Mouse (Mus musculus): Measurements from ENCODE around the gene Rhobtb3. TPM values are rescaled to one million over a fixed set of nuclear protein-coding genes. Genes with fewer than 3 reads are reported as not detected.
"Not testable (repeated sequence)": the region's sequence is repeated elsewhere in the genome, so short reads cannot be mapped to it uniquely, and the experiment has no call there.

Gene Rhobtb3
- polyA plus RNA-seq, 1 experiment from 2014 or later = 0.11 TPM

DNA sequence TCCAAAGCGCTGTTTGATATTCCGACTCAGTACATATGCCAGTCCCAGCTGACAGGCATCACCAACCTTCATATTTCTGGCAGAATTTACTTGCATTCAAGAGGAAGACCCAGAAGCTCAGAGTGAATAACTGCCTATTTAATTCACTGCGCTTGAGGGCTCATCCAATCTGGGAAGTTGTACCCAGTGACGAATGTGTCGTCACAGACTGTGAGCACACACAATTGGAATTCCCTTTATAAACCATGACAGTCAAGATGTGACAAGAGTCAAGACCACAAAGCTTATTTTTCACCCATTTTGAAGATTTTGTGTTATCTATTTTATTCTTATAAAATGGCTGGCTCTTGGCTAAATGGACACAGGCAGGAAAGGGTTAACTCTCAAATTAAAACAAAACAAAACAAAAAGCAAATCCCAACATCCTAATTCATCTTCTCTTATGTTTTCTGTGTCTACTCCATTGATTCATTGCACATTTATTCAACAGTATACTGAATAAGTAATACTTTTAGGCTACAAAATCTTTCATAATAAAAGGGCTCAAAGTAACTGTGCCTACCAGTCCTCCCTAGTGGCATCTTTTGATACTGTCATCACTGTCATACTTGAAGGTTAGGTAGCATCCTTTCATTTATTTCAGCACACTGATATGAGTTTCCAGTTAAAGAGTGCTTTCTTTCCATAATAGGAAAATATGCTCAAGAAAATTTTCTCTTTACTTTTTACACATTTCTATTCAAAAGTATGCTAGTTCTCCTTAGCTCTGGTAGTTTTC, 2.0 kb downstream of the Rhobtb3 start:
- Histone ChIP-seq H3K4me3 (ENCODE audit: inconsistent target) (no peak overlapping the region), H3K36me3 (ENCODE audit: inconsistent target) (no peaks in the 10 kb centered on the region), H3K27ac (no peak overlapping the region), H3K79me2 (ENCODE audit: inconsistent target) (no peaks in the 10 kb centered on the region)
- 92% methylated on average over 5 of the region's 5 CpGs for WGBS (ENCODE audit: missing documents)

DNA sequence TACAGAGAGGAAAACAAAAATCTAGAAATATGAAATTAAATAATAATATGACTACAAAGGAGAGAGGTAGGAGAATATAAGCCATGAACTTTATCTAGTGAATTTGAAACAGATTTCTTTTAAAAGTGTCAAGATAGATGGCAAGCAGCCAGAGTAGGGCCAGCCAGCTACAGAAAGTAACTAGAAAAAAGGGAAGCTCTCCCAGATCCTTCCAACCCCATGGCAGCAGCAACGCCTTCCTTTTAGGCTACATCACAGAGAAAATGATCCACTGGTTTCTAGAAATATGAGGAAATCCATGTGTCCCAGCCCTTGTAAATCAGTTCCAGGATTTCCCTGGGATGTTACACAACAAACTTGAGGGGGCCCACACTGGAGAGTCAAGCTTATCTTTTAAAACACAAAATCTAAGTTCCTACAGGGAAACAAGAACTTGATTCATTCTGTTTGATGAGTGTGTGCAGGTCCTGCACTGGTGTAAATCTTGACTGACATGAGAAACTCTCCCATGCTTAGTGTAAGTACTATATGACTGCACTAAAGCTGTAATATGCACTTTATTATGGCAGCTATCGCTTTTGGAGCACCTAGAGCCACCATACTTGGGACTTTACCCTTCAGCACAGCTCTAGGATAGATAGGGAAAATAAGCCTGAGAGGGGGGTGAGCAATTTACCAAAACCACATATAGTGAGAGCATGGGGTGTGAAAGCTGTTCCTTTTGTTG, 2.8 kb downstream of the Rhobtb3 start:
- WGBS (ENCODE audit: missing documents) = 59% methylated on average over 2 of the region's 2 CpGs
- H3K79me2 ChIP-seq (ENCODE audit: inconsistent target) = no peaks in the 10 kb centered on the region

DNA sequence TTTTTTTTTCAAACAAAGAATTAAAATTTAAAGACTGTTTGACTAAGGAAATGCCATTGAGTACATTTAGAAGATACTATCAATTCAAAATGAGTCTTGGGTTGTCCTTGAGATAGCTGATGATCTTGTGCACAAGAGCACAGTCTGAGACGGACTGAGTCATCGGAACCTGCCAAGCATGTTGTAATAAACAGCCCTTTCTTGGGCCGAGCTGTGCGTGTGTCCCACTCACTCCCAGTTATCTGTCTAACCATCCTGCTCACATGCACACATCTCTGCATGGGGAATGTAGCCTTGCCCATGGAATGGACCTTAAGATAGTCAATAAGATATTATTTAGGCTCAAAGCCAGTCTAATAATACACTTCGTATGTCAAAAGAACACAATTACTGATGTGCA, 4.9 kb downstream of the Rhobtb3 start:
- WGBS (ENCODE audit: missing documents) = 96% methylated on average over 5 of the region's 5 CpGs
- Histone ChIP-seq H3K36me3 (ENCODE audit: inconsistent target) (no peaks in the 10 kb centered on the region), H3K4me3 (ENCODE audit: inconsistent target) (no peak overlapping the region), H3K27ac (no peak overlapping the region), H3K79me2 (ENCODE audit: inconsistent target) (no peaks in the 10 kb centered on the region)

More for the DNA sequence above, 2.8 kb downstream of the Rhobtb3 start:
- no peak overlapping the region for H3K4me3 ChIP-seq (ENCODE audit: inconsistent target)
- no peak overlapping the region for H3K27ac ChIP-seq
- no peaks in the 10 kb centered on the region for H3K36me3 ChIP-seq (ENCODE audit: inconsistent target)

DNA sequence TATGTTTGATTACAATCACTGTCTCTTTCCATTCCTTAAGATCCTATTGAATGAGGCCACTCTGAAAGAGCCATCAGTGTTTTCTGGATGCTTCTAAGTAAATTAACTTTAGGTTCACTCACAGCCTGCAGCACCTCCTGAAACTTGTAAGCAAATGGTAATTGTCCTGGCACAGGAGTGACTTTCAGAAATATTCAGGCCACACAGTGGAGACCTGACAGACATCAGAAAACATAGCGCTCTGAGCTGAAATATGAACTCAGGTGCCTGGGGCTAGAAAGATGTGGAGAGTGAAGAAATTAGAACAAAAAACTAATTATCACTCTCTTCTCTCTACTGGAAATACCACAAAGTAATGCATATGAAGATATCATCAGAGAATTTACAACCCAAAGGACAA, 10.4 kb downstream of the Rhobtb3 start:
- no peak overlapping the region for H3K27ac ChIP-seq
- WGBS (ENCODE audit: missing documents) = 100% methylated on average over 1 of the region's 1 CpGs
- H3K79me2 ChIP-seq (ENCODE audit: inconsistent target) = no peaks in the 10 kb centered on the region
- no peak overlapping the region for H3K4me3 ChIP-seq (ENCODE audit: inconsistent target)
- no peaks in the 10 kb centered on the region for H3K36me3 ChIP-seq (ENCODE audit: inconsistent target)

DNA sequence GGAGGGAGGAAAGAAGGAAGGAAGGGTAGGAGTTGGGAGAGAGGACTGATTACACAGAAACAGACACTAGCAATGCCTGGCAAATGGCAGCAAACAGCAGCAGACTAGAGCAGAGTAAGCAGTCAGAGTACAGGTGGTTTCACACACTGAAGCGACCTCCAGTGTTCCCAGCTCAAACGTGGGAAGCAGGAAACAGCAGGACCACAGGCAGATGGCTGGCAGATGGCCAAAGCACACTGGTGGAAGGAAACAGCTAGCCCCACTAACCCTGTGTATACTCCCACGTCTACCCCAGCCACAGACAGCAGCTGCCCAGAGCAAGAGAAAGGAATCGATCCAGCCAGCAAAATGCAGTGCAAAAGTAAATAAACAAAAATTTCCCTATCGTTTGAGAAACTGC, 12.7 kb downstream of the Rhobtb3 start:
- no peak overlapping the region for H3K27ac ChIP-seq
- H3K79me2 ChIP-seq (ENCODE audit: inconsistent target) = no peaks in the 10 kb centered on the region
- WGBS (ENCODE audit: missing documents) = 4% methylated on average over 5 of the region's 5 CpGs
- H3K36me3 ChIP-seq (ENCODE audit: inconsistent target) = no peaks in the 10 kb centered on the region
- H3K4me3 ChIP-seq (ENCODE audit: inconsistent target) = no peak overlapping the region

DNA sequence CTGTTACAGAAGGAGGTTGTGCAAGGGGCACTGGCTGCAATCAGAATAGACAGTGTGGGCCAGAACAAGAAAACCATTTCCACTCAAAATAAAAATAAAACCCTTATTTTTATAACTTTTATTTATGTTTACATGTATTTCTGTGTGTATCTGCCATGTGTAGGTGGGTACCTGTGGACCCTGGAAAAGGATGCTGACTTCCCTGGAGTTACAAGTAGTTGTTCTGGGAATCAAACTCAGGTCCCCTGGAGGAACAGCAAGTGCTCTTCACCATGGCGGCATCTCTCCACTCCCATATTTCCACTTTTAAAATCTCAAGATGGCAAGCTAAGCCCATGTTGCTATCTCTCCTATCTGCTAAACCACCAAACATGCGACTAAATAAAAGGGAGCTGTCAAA, 13.1 kb downstream of the Rhobtb3 start:
- Histone ChIP-seq H3K79me2 (ENCODE audit: inconsistent target) (no peaks in the 10 kb centered on the region), H3K27ac (no peak overlapping the region), H3K36me3 (ENCODE audit: inconsistent target) (no peaks in the 10 kb centered on the region), H3K4me3 (ENCODE audit: inconsistent target) (no peak overlapping the region)
- 58% methylated on average over 2 of the region's 2 CpGs for WGBS (ENCODE audit: missing documents)

DNA sequence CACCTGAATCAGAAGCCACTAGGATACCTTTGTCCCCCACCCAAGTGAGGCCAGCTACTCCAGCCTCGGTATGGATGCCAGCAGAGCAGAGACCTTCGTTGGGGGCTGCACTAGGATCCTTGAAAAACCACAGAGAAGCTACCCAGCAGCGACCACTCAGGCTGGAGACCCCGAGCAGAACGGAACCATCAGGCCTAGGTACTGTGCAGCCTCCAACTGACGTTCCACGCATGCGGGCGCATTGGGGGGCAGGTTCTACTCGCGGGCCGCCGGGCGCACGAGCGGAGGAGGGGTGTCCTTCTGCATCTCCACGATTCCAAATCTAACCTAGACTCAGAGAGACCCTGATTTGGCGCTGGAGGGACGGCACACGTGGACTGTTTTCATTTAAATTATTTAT, 13.7 kb downstream of the Rhobtb3 start:
- no peak overlapping the region for H3K4me3 ChIP-seq (ENCODE audit: inconsistent target)
- WGBS (ENCODE audit: missing documents) = 91% methylated on average over 20 of the region's 20 CpGs
- no peaks in the 10 kb centered on the region for H3K36me3 ChIP-seq (ENCODE audit: inconsistent target)
- H3K79me2 ChIP-seq (ENCODE audit: inconsistent target) = no peaks in the 10 kb centered on the region
- H3K27ac ChIP-seq = no peak overlapping the region

DNA sequence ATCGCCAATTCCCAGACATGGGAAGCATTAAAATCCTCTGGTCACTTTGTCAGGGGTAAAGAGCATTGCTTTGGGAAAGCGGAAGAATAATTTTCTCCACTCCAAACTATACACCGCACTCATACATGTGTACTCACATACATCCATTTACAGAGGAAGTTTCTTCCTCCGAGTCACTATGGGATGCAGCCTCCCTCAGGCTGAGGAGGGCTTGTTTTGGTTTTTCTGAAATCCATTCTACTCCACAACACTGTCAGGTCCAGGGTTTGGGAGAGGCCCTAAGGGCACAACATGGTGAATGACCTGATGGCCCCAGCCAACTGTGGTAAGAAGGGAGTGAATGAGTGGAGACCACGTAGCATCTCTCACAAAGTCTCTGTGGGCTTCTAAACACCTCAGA, 14.7 kb downstream of the Rhobtb3 start:
- 88% methylated on average over 5 of the region's 5 CpGs for WGBS (ENCODE audit: missing documents)

DNA sequence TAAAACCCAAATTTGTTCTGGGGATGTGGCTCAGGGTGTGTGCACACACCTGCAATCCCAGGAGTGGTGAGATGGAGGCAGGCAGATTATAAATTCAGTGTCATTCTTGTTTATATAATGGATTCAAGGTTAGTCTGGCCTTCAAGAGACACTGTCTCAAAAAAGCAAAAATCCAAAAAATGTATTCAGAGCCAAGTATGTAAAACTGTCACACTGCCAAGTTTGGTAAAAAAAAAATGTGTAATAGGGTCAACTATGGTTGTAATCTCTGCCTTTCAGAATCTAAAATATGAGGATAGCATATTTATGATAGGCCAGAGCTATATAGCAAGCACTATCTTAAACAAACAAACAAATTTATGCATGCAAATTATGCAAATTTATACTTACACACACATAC, 15.8 kb downstream of the Rhobtb3 start:
- Histone ChIP-seq H3K4me3 (ENCODE audit: inconsistent target) (no peak overlapping the region), H3K36me3 (ENCODE audit: inconsistent target) (no peaks in the 10 kb centered on the region), H3K79me2 (ENCODE audit: inconsistent target) (no peaks in the 10 kb centered on the region), H3K27ac (no peak overlapping the region)

More for the DNA sequence above, 14.7 kb downstream of the Rhobtb3 start:
- not testable (repeated sequence) for H3K4me3 ChIP-seq (ENCODE audit: inconsistent target); H3K27ac ChIP-seq; H3K36me3 ChIP-seq (ENCODE audit: inconsistent target); H3K79me2 ChIP-seq (ENCODE audit: inconsistent target)

DNA sequence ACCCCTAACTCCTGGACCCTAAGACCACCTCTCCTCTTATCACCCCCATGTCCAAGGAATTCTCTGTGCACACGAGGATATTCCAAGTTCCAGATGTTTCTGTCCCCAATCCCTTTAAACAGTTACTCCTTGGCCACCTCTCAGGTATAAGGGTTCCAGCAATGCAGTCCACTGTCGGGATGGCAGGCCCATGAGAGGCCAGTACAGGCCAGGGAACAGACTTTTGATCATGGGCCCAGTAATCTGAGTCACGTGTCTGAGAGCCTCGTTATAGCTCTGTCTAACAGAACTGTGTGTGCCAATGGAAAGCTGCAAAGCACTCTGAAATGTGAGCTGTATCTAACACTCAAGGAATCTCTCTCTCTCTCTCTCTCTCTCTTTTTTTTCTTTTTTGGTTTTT, 29.6 kb downstream of the Rhobtb3 start:
- no peaks in the 10 kb centered on the region for H3K79me2 ChIP-seq (ENCODE audit: inconsistent target)
- H3K4me3 ChIP-seq (ENCODE audit: inconsistent target) = no peak overlapping the region
- WGBS (ENCODE audit: missing documents) = 89% methylated on average over 4 of the region's 4 CpGs
- no peak overlapping the region for H3K27ac ChIP-seq
- H3K36me3 ChIP-seq (ENCODE audit: inconsistent target) = no peaks in the 10 kb centered on the region

DNA sequence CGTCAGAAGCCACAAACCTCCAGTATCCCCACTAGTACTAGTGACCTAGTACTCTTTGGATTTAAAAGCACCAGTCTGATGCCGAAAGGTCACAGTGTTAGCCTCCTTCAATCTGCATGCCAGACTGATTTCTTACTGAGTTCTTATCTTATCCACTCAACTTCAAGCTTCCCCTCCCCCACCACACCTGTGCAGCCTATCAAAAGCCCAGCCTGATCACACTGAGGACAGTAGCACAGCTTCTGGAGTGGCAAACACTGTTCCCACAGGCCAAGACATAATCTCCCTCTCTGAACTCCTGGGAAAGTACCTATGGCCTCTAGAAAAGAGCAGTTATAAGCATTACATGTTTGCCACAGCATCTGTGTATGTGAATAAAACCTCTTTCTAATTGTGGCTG, 35.5 kb downstream of the Rhobtb3 start:
- 98% methylated on average over 2 of the region's 2 CpGs for WGBS (ENCODE audit: missing documents)
- no peaks in the 10 kb centered on the region for H3K36me3 ChIP-seq (ENCODE audit: inconsistent target)
- no peaks in the 10 kb centered on the region for H3K79me2 ChIP-seq (ENCODE audit: inconsistent target)
- H3K27ac ChIP-seq = no peak overlapping the region
- no peak overlapping the region for H3K4me3 ChIP-seq (ENCODE audit: inconsistent target)

DNA sequence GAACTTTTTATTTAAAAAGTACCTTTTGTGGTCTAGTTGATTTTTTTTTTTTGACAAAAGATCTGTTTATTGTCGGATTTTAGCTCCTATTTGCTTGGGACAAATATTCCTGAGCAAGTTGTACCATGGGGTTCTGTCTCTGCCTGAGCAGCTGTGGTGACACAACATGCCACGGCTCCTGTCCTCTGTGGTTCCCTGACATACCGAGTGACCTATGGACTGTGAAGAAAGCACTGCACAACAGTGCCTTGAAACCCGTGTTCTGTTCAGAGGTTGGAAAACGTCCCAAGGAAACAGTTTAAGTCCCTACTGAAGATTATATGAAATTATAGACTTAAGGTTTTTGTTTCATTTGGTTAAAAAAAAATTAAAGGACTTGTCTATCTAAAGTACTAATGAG, 36.6 kb downstream of the Rhobtb3 start:
- no peaks in the 10 kb centered on the region for H3K79me2 ChIP-seq (ENCODE audit: inconsistent target)
- no peak overlapping the region for H3K4me3 ChIP-seq (ENCODE audit: inconsistent target)
- H3K27ac ChIP-seq = no peak overlapping the region
- no peaks in the 10 kb centered on the region for H3K36me3 ChIP-seq (ENCODE audit: inconsistent target)
- 80% methylated on average over 5 of the region's 5 CpGs for WGBS (ENCODE audit: missing documents)

DNA sequence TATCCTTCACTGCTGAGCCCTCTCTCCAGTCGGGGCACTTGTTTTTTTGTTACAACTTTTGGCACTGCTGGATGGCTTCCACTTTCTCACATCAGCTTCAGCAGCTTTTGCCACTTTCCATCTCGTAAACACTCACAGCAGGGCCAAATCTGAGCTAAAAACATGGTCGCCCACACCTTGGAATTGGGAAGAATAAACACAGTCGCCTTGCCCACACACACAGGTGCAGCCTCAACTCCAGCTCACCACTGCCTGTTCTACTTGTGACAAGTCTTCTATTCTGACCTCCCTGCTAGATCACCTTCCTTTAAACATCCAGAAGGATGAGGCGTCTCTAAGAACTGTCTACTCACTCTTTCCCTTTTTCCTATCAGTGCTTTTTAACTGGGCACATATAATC, 39.1 kb downstream of the Rhobtb3 start:
- WGBS (ENCODE audit: missing documents) = 96% methylated on average over 5 of the region's 5 CpGs
- Histone ChIP-seq H3K4me3 (ENCODE audit: inconsistent target) (no peak overlapping the region), H3K27ac (no peak overlapping the region), H3K79me2 (ENCODE audit: inconsistent target) (no peaks in the 10 kb centered on the region), H3K36me3 (ENCODE audit: inconsistent target) (no peaks in the 10 kb centered on the region)

DNA sequence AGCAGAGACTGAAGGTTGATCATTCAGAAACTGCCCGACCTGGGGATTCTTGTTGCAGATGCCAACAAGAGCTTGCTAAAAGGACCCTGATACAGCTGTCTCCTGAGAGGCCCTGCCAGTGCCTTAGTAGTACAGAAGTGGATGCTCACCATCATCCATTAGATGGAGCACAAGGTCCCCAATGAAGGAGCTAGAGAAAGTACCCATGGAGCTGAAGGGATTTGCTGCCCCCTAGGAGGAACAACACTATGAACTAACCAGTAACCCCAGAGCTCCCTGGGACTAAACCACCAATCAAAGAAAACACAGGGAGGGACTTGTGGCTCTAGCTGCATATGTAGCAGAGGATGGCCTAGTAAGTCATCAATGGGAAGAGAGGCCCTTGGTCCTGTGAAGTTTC, 42.8 kb downstream of the Rhobtb3 start:
- not testable (repeated sequence) for H3K27ac ChIP-seq; H3K79me2 ChIP-seq (ENCODE audit: inconsistent target); H3K36me3 ChIP-seq (ENCODE audit: inconsistent target); H3K4me3 ChIP-seq (ENCODE audit: inconsistent target)
- 91% methylated on average over 1 of the region's 1 CpGs for WGBS (ENCODE audit: missing documents)

DNA sequence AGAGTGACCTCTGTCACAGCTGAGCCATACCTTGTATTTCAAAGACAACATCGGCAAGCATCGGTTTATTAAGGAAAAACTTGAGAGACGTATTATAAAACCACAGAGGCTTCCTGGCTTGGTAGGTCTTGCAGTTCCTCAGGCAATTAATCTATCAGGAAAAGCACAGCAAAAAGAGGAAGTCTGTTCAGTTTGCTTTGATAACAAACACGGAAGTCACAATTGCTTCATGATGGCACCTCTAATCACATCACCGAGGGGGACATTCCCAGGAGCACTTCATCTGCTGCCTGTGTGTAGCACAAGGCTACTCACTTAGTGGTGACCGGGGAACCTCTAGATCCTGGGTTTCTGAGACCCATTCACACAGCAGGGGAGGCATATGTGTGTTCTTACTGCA, 50.8 kb downstream of the Rhobtb3 start:
- H3K36me3 ChIP-seq (ENCODE audit: inconsistent target) = no peaks in the 10 kb centered on the region
- 9% methylated on average over 6 of the region's 6 CpGs for WGBS (ENCODE audit: missing documents)
- H3K27ac ChIP-seq = no peak overlapping the region
- no peak overlapping the region for H3K4me3 ChIP-seq (ENCODE audit: inconsistent target)
- H3K79me2 ChIP-seq (ENCODE audit: inconsistent target) = no peaks in the 10 kb centered on the region

Data from macrophage (primary cell).